22 mouse cellular contexts compared by ENCODE assay signal in the genomic region with DNA sequence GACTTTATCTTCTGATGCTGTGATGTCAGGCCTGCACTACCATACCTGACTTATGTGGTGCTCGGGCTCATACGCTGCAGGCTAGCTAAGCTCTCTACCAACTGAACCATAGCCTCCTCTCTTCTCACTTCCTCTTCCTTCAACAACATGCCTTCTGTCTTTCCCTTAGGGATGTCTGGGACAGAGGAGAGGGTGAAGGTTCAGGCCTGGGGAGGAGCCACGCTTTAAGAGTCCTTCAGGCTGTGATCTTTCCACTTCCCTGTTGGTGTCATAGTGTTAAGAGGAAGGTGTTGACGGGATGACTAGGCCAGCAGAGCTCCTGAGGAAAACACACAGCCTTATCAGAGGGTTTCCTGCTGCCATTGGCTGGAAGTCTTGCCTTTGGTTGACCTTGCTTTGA.
A peak's percentile ranks its signal among the peaks of the same experiment; 100 is the strongest.
DNase-seq lines count a peak whose midpoint lies in the region; ATAC-seq lines count a peak whose summit lies in the region.
"Had no signal": no experiment of that assay in that cellular context is flagged by ENCODE, and none has a peak within 500 bp of the region (broad histone marks: within the 10 kb centered on the region; RNA-seq: fewer than 3 reads in every experiment).

No protein-coding gene starts in this region.

- no peaks in the 10 kb centered on the region for H3K9me3 ChIP-seq in heart, embryonic 10.5 days
- no peaks in the 10 kb centered on the region for H3K9me3 ChIP-seq in liver, embryonic 11.5 days (ENCODE audit: control insufficient read depth, low read length)
- H3K9me3 ChIP-seq: forebrain, embryonic 12.5 days; limb, embryonic 10.5 days; liver, embryonic 12.5 days; lung, embryonic 15.5 days had no signal

- H3K4me1 ChIP-seq in heart, embryonic 10.5 days: peaks cover 31% of the 10 kb centered on the region
- H3K4me1 ChIP-seq in liver, embryonic 11.5 days (replicated peaks; ENCODE audit: control insufficient read depth, insufficient read depth, low read length): no peaks in the 10 kb centered on the region
- H3K4me1 ChIP-seq: forebrain, embryonic 12.5 days; lung, embryonic 15.5 days had no signal

- DNase-seq in heart, adult 18-20 months: peak; percentile 42 to 55
- DNase-seq in heart, adult 8-10 months (ENCODE audit: low spot score): no peak
- DNase-seq in 416B (ENCODE audit: low read depth): peak; percentile 31
- no peak for DNase-seq in heart, embryonic 10.5 days (ENCODE audit: low spot score)
- DNase-seq in heart, postnatal 10 days: peak; percentile 45 to 48
- DNase-seq in liver, embryonic 11.5 days (ENCODE audit: low spot score): no peak
- no peak for DNase-seq in c-Kit-positive CD71-positive TER-119-positive erythroid progenitor cells, embryonic 14.5 days (ENCODE audit: low spot score)
- DNase-seq in retina, postnatal 1 day: no peak
- DNase-seq: adrenal gland, postnatal 25 days; cerebellum, adult 8-10 months; embryo, embryonic 11 days; kidney, adult 18-20 months; midbrain, embryonic 14.5 days; right cerebral cortex, adult 18-20 months; thymus, postnatal 14 days had no signal

- H3K4me2 ChIP-seq in liver, embryonic 11.5 days: no peak overlapping the region
- H3K4me2 ChIP-seq: forebrain, embryonic 12.5 days; liver, embryonic 12.5 days; lung, embryonic 15.5 days had no signal

- no peak overlapping the region; the same call in 1 of the 2 replicates for H3K4me3 ChIP-seq in heart, embryonic 10.5 days
- no peak overlapping the region for H3K4me3 ChIP-seq in liver, embryonic 11.5 days (ENCODE audit: low read depth, low read length)
- H3K4me3 ChIP-seq: forebrain, embryonic 12.5 days; limb, embryonic 10.5 days; liver, embryonic 12.5 days; lung, embryonic 15.5 days had no signal

- no peak for ATAC-seq in liver, embryonic 11.5 days (replicated peaks; ENCODE audit: low FRiP score)
- ATAC-seq: hindbrain, postnatal 0 days; liver, embryonic 12.5 days had no signal

- H3K36me3 ChIP-seq in heart, embryonic 10.5 days: no peaks in the 10 kb centered on the region
- H3K36me3 ChIP-seq in liver, embryonic 11.5 days (ENCODE audit: control insufficient read depth, insufficient read depth, low read length): no peaks in the 10 kb centered on the region
- H3K36me3 ChIP-seq: forebrain, embryonic 12.5 days; limb, embryonic 10.5 days; liver, embryonic 12.5 days; lung, embryonic 15.5 days had no signal

- H3K27me3 ChIP-seq in heart, embryonic 10.5 days (ENCODE audit: insufficient read depth, poor library complexity, severe bottlenecking): no peaks in the 10 kb centered on the region
- no peaks in the 10 kb centered on the region for H3K27me3 ChIP-seq in liver, embryonic 11.5 days (replicated peaks; ENCODE audit: control insufficient read depth, insufficient read depth, low read length)
- H3K27me3 ChIP-seq: forebrain, embryonic 12.5 days; liver, embryonic 12.5 days; lung, embryonic 15.5 days; Patski had no signal

- H3K27ac ChIP-seq in heart, embryonic 10.5 days: peak overlapping the region; percentile 53; the same call in 1 of the 2 replicates
- H3K27ac ChIP-seq in liver, embryonic 11.5 days (ENCODE audit: low read depth, low read length): no peak overlapping the region
- H3K27ac ChIP-seq: forebrain, embryonic 12.5 days; hindbrain, postnatal 0 days; limb, embryonic 10.5 days; liver, embryonic 12.5 days; lung, embryonic 15.5 days; macrophage had no signal

- WGBS in heart, embryonic 10.5 days: 35% methylated on average over 4 of the region's 4 CpGs
- WGBS in liver, embryonic 11.5 days: 63% methylated on average over 4 of the region's 4 CpGs

- no peak overlapping the region for H3K9ac ChIP-seq in liver, embryonic 11.5 days (ENCODE audit: low read depth, low read length)
- H3K9ac ChIP-seq: forebrain, embryonic 12.5 days; liver, embryonic 12.5 days; lung, embryonic 15.5 days had no signal

- intact Hi-C loops in heart, postnatal 10 days (cut with DNase I): loop anchor here (5.0 kb wide), 4 partner anchors 41 to 196 kb away; no protein-coding TSS in a partner anchor

Comparison
In these comparisons a context has a peak if more than half of its experiments do, and no peak if none do; other contexts are left out.
1. DNase-seq: peak in heart, adult 18-20 months (2 of 2), 416B (single experiment) and heart, postnatal 10 days (2 of 2); none in heart, adult 8-10 months (single experiment), heart, embryonic 10.5 days (single experiment), liver, embryonic 11.5 days (single experiment), c-Kit-positive CD71-positive TER-119-positive erythroid progenitor cells, embryonic 14.5 days (single experiment) and retina, postnatal 1 day (single experiment).